Mouse (Mus musculus) hindbrain, embryonic 16.5 days (tissue): ENCODE measurements around the gene Cfhr1. TPM values are rescaled to one million over a fixed set of nuclear protein-coding genes. Genes with fewer than 3 reads are reported as not detected.

Experiments
- ATAC-seq: fragments of 200-750 bp; cut with Nextera tagmentation; 2 replicates; pipeline ENCODE4 v1.8.0; 2017; ENCODE audit warnings: moderate TSS enrichment, moderate library complexity
- H3K27ac ChIP-seq: fragments of 300-500 bp; sonication (generic); 2 replicates; pipeline ENCODE4 v1.5.1; 2014; ENCODE audit warnings: low read depth, mild to moderate bottlenecking, control low read depth, low read length, moderate library complexity
- H3K27me3 ChIP-seq: fragments of 300-500 bp; sonication (generic); replicated peaks from 2 replicates; pipeline ENCODE4 v1.6.1; 2014; ENCODE audit warnings: low read length; ENCODE audit not compliant: control insufficient read depth, insufficient read depth
- H3K36me3 ChIP-seq: fragments of 300-500 bp; sonication (generic); 2 replicates; pipeline ENCODE4 v1.6.1; 2014; ENCODE audit warnings: mild to moderate bottlenecking, low read length, moderate library complexity, mixed read lengths; ENCODE audit not compliant: control insufficient read depth, insufficient read depth
- H3K4me1 ChIP-seq: fragments of 300-500 bp; sonication (generic); 2 replicates; pipeline ENCODE4 v1.6.1; 2014; ENCODE audit warnings: low read depth, low read length; ENCODE audit not compliant: control insufficient read depth, insufficient read depth
- H3K4me2 ChIP-seq: fragments of 300-500 bp; sonication (generic); 2 replicates; pipeline ENCODE4 v1.6.1; 2014; ENCODE audit warnings: mild to moderate bottlenecking, low read length, control low read depth, moderate library complexity
- H3K4me3 ChIP-seq: fragments of 300-500 bp; sonication (generic); 2 replicates; pipeline ENCODE4 v1.5.1; 2014; ENCODE audit warnings: mild to moderate bottlenecking, low read length, control low read depth, moderate library complexity
- H3K9ac ChIP-seq: fragments of 300-500 bp; sonication (generic); 2 replicates; pipeline ENCODE4 v1.6.1; 2014; ENCODE audit warnings: low read depth, mild to moderate bottlenecking, control low read depth, low read length, moderate library complexity
- H3K9me3 ChIP-seq: fragments of 300-500 bp; sonication (generic); 2 replicates; pipeline ENCODE4 v1.6.1; 2014; ENCODE audit warnings: mild to moderate bottlenecking, low read length, moderate library complexity; ENCODE audit not compliant: control insufficient read depth
- WGBS: fragments of 180-500 bp; shearing (Covaris S2); extraction: QIAGEN DNeasy Blood & Tissue Kit; methylation state at CpG from one replicate; pipeline ENCODE4 v1.1.7; 2014; 5-methylcytosine and 5-hydroxymethylcytosine counted together
- polyA plus RNA-seq: library from polyadenylated mRNA; unstranded; fragments of >200 nt; fragmentation: Nextera tagmentation; extraction: Ambion mirVana; gene quantifications from 2 replicates; pipeline ENCODE4 v1.2.1, GENCODE M21; 2015

The Cfhr1 gene
- not detected in 2 replicates for polyA plus RNA-seq

- H3K4me2 ChIP-seq = no peak within 1 kb of the TSS
- H3K4me3 ChIP-seq = no peak within 1 kb of the TSS
- no peaks in the 10 kb centered on the region for H3K36me3 ChIP-seq
- H3K9ac ChIP-seq = no peak within 1 kb of the TSS
- ATAC-seq = no peak
- no peaks in the 10 kb centered on the region for H3K27me3 ChIP-seq
- H3K9me3 ChIP-seq = no peaks in the 10 kb centered on the region
- no peaks in the 10 kb centered on the region for H3K4me1 ChIP-seq
- 58% methylated on average over 1 of the region's 1 CpGs for WGBS
- no peak within 1 kb of the TSS for H3K27ac ChIP-seq
These were observed at the start of gene Cfhr1 for GRCm38 (mm10) chr1:139560024-139560423. Gene Cfhr1, minus strand, starts transcription at chr1:139560272.

GRCm38 (mm10) chr1:139551311-139551710 lies 8.8 kb downstream of the Cfhr1 start:
- H3K4me1 ChIP-seq = no peaks in the 10 kb centered on the region
- no peak overlapping the region for H3K9ac ChIP-seq
- no peak for ATAC-seq
- WGBS = 84% methylated on average over 1 of the region's 1 CpGs
- no peak overlapping the region for H3K4me2 ChIP-seq
- no peaks in the 10 kb centered on the region for H3K27me3 ChIP-seq
- H3K27ac ChIP-seq = no peak overlapping the region
- H3K4me3 ChIP-seq = no peak overlapping the region
- no peaks in the 10 kb centered on the region for H3K9me3 ChIP-seq
- no peaks in the 10 kb centered on the region for H3K36me3 ChIP-seq

- no peak overlapping the region for H3K9ac ChIP-seq
- H3K4me1 ChIP-seq = no peaks in the 10 kb centered on the region
- no peak overlapping the region for H3K4me3 ChIP-seq
- no peaks in the 10 kb centered on the region for H3K9me3 ChIP-seq
- no peak overlapping the region for H3K4me2 ChIP-seq
- 95% methylated on average over 1 of the region's 1 CpGs for WGBS
- H3K36me3 ChIP-seq = no peaks in the 10 kb centered on the region
- no peak for ATAC-seq
- no peaks in the 10 kb centered on the region for H3K27me3 ChIP-seq
- H3K27ac ChIP-seq = no peak overlapping the region
These were observed 11.5 kb downstream of the Cfhr1 start for GRCm38 (mm10) chr1:139548536-139548935.

- H3K4me2 ChIP-seq = no peak overlapping the region
- no peaks in the 10 kb centered on the region for H3K27me3 ChIP-seq
- WGBS = 91% methylated on average over 12 of the region's 12 CpGs
- H3K27ac ChIP-seq = no peak overlapping the region
- H3K4me3 ChIP-seq = no peak overlapping the region
- H3K9ac ChIP-seq = no peak overlapping the region
- no peaks in the 10 kb centered on the region for H3K9me3 ChIP-seq
- ATAC-seq = no peak
- no peaks in the 10 kb centered on the region for H3K4me1 ChIP-seq
- H3K36me3 ChIP-seq = no peaks in the 10 kb centered on the region
These were observed 45.5 kb downstream of the Cfhr1 start for GRCm38 (mm10) chr1:139514556-139514955.

GRCm38 (mm10) chr1:139501258-139501752 lies 58.8 kb downstream of the Cfhr1 start, which contains the start of gene F13b:
Gene F13b, plus strand, starts transcription at chr1:139501702.
- no peak within 1 kb of the TSS for H3K27ac ChIP-seq
- no peak within 1 kb of the TSS for H3K9ac ChIP-seq
- no peaks in the 10 kb centered on the region for H3K27me3 ChIP-seq
- H3K4me3 ChIP-seq = no peak within 1 kb of the TSS
- no peaks in the 10 kb centered on the region for H3K36me3 ChIP-seq
- H3K9me3 ChIP-seq = no peaks in the 10 kb centered on the region
- 93% methylated on average over 3 of the region's 3 CpGs for WGBS
- no peak for ATAC-seq
- no peak within 1 kb of the TSS for H3K4me2 ChIP-seq
- H3K4me1 ChIP-seq = no peaks in the 10 kb centered on the region

- no peaks in the 10 kb centered on the region for H3K9me3 ChIP-seq
- no peak overlapping the region for H3K4me2 ChIP-seq
- no peak overlapping the region for H3K9ac ChIP-seq
- H3K27me3 ChIP-seq = no peaks in the 10 kb centered on the region
- H3K4me1 ChIP-seq = no peaks in the 10 kb centered on the region
- H3K4me3 ChIP-seq = no peak overlapping the region
- ATAC-seq = no peak
- H3K36me3 ChIP-seq = no peaks in the 10 kb centered on the region
- H3K27ac ChIP-seq = no peak overlapping the region
These were observed 60.3 kb downstream of the Cfhr1 start for GRCm38 (mm10) chr1:139499751-139500150.

Other genes with a start within 250 kb of the Cfhr1 start
- 1.2 and 1.4 TPM in 2 replicates for gene Crb1, start 183.2 kb downstream of the Cfhr1 start, polyA plus RNA-seq
- gene Zbtb41, start 138.0 kb downstream of the Cfhr1 start, polyA plus RNA-seq = 11.8 and 14.4 TPM in 2 replicates
- 2.9 and 3.5 TPM in 2 replicates for gene Aspm, start 105.5 kb downstream of the Cfhr1 start, polyA plus RNA-seq
- not detected in 2 replicates for gene F13b, start 58.6 kb downstream of the Cfhr1 start, polyA plus RNA-seq
- gene Gm4788, start 221.0 kb upstream of the Cfhr1 start, polyA plus RNA-seq = not detected in 2 replicates